Mouse (Mus musculus) lung, postnatal 0 days (tissue): ENCODE measurements at regions not wholly inside any gene's neighbourhood (a gene's known extent, or its start where the extent isn't known, plus 50 kb on each side); places are given as distances from the start of the nearest gene placed in this dataset.

Experiments used
- CTCF ChIP-seq: IDR thresholded peaks from 2 replicates; pipeline ENCODE4 v1.5.1; 2016; ENCODE audit warnings: antibody characterized with exemption, mild to moderate bottlenecking
- EP300 ChIP-seq: IDR thresholded peaks from 2 replicates; pipeline ENCODE4 v1.6.1; 2016; ENCODE audit warnings: antibody characterized with exemption, mild to moderate bottlenecking, control low read depth

DNA sequence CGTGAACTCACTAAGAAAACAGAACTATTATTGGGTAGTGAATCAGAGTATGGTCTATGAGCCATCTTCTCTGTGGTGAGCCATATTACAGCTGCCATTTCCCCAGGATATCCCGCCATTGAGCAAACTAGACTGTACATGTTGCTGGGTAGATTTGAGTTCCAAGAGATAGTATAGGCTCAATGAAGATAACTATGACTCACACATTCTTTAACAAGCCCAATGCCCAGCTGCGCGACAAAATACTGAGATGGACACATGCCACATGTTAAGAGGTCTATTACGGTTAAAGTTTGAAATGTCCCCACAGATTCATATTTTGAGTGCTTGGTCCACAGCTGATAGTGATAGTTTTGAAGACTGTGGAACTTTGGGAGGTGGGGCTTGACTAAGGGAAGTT, 107.5 kb upstream of the Thbs1 start:
- TF ChIP-seq CTCF (no peak), EP300 (no peak)
